Comparison of ENCODE assay signal across 22 mouse cellular contexts in the genomic region with DNA sequence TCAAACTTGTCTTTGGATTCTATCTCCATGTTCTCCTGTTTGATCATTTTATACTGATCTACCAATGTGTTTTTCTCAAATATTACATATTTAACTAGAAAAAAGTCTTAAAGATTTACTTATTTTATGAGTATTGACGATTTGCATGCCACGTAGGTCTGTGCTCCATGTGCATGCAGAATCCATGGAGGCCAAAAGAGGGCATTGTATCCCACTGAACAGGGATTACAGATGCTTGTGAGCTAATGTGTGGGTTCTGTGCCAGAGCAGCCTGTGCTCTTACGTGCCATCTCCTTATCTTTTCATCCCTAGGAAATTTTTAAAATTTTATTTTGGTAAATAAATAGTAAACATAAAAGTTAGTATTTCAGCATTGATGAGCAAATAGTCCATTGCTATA. TPM values are rescaled to one million over a fixed set of nuclear protein-coding genes. Genes with fewer than 3 reads are reported as not detected.
DNase-seq lines count a peak whose midpoint lies in the region; ATAC-seq and TF ChIP-seq lines count a peak whose summit lies in the region.
"Had no signal": no experiment of that assay in that cellular context is flagged by ENCODE, and none has a peak within 500 bp of the region (broad histone marks: within the 10 kb centered on the region; RNA-seq: fewer than 3 reads in every experiment).

No protein-coding gene starts in this region.

- DNase-seq in lung, embryonic 14.5 days = no peak
- no peak for DNase-seq in lung, adult 18-20 months
- DNase-seq in CH12.LX (ENCODE audit: extremely low read depth) = no peak
- DNase-seq in brain, embryonic 14.5 days (ENCODE audit: low read depth) = no peak
- DNase-seq in embryo, embryonic 11 days = no peak
- DNase-seq: adrenal gland, adult 8-10 months; adrenal gland, postnatal 36 days; B cell, adult 2 months; cerebellum, adult 11 months; cerebellum, adult 8-10 months; cerebellum, postnatal 14 days; gastrocnemius, postnatal 14 days; heart, adult 2 months; heart, postnatal 36 days had no signal

- no peak overlapping the region for H3K4me3 ChIP-seq in intestine, postnatal 0 days (ENCODE audit: low read depth, low read length)
- no peak overlapping the region for H3K4me3 ChIP-seq in intestine, embryonic 16.5 days (ENCODE audit: low read length)
- H3K4me3 ChIP-seq in lung, embryonic 14.5 days (ENCODE audit: low read depth, low read length) = no peak overlapping the region
- no peak overlapping the region for H3K4me3 ChIP-seq in CH12.LX (replicated peaks in 1 of 3; ENCODE audit: low read depth in 2 of 3, low read length in 2 of 3, poor library complexity in 1 of 3)
- H3K4me3 ChIP-seq: embryonic facial prominence, embryonic 12.5 days; forebrain, embryonic 15.5 days; heart, adult 2 months; heart, embryonic 12.5 days had no signal

- TF ChIP-seq POLR2A in CH12.LX (IDR thresholded peaks at IDR 0.05; ENCODE audit: low read depth, low read length) = no peak
- TF ChIP-seq POLR2A in brain, embryonic 14.5 days (IDR thresholded peaks at IDR 0.05; ENCODE audit: borderline replicate concordance, extremely low read depth, insufficient read depth, insufficient read length, poor library complexity, severe bottlenecking) = no peak

- H3K4me1 ChIP-seq in intestine, postnatal 0 days (replicated peaks; ENCODE audit: control insufficient read depth, insufficient read depth, low read length) = no peaks in the 10 kb centered on the region
- H3K4me1 ChIP-seq in intestine, embryonic 16.5 days (ENCODE audit: control insufficient read depth, insufficient read depth, low read length) = peaks cover 15% of the 10 kb centered on the region; the same call in 1 of the 2 replicates
- peaks cover 7% of the 10 kb centered on the region; the same call in 1 of the 2 replicates for H3K4me1 ChIP-seq in lung, embryonic 14.5 days (ENCODE audit: insufficient read depth)
- H3K4me1 ChIP-seq in CH12.LX (ENCODE audit: control insufficient read depth in 1 of 2, insufficient read depth in 2 of 2) = peaks cover 0 to 6% of the 10 kb centered on the region in 2 experiments; a peak in 1 of 4 replicates

- H3K79me2 ChIP-seq in CH12.LX (replicated peaks; ENCODE audit: control insufficient read depth, extremely low read depth, insufficient read depth, poor library complexity, severe bottlenecking) = no peaks in the 10 kb centered on the region

- no peak overlapping the region for H3K27ac ChIP-seq in intestine, postnatal 0 days (ENCODE audit: low read depth, low read length)
- no peak overlapping the region for H3K27ac ChIP-seq in intestine, embryonic 16.5 days (ENCODE audit: low read length)
- no peak overlapping the region for H3K27ac ChIP-seq in lung, embryonic 14.5 days (ENCODE audit: low read depth)
- no peak overlapping the region for H3K27ac ChIP-seq in CH12.LX (ENCODE audit: insufficient read depth, low read depth)
- H3K27ac ChIP-seq: embryonic facial prominence, embryonic 12.5 days; forebrain, embryonic 15.5 days; heart, adult 2 months had no signal

- WGBS in intestine, postnatal 0 days = 96% methylated on average over 3 of the region's 3 CpGs
- WGBS in intestine, embryonic 16.5 days = 91% methylated on average over 3 of the region's 3 CpGs
- 88% methylated on average over 3 of the region's 3 CpGs for WGBS in lung, embryonic 14.5 days

- peak; percentile 3; the same call in 1 of the 2 replicates for TF ChIP-seq RAD21 in CH12.LX (IDR thresholded peaks at IDR 0.05; ENCODE audit: low read depth, low read length)

- no peaks in the 10 kb centered on the region for H3K9me3 ChIP-seq in intestine, postnatal 0 days (ENCODE audit: control insufficient read depth)
- H3K9me3 ChIP-seq in intestine, embryonic 16.5 days (ENCODE audit: control insufficient read depth, low read length) = no peaks in the 10 kb centered on the region
- H3K9me3 ChIP-seq in lung, embryonic 14.5 days (ENCODE audit: low read depth, low read length) = no peaks in the 10 kb centered on the region
- H3K9me3 ChIP-seq in CH12.LX (replicated peaks; ENCODE audit: low read length) = no peaks in the 10 kb centered on the region
- H3K9me3 ChIP-seq: embryonic facial prominence, embryonic 12.5 days; forebrain, embryonic 15.5 days; heart, embryonic 12.5 days had no signal

- H3K27me3 ChIP-seq in intestine, postnatal 0 days (replicated peaks; ENCODE audit: control insufficient read depth, insufficient read depth, low read length) = no peaks in the 10 kb centered on the region
- H3K27me3 ChIP-seq in intestine, embryonic 16.5 days (replicated peaks; ENCODE audit: control insufficient read depth, insufficient read depth, low read length) = no peaks in the 10 kb centered on the region
- no peaks in the 10 kb centered on the region for H3K27me3 ChIP-seq in lung, embryonic 14.5 days (ENCODE audit: insufficient read depth, low read length)
- peaks cover 54% of the 10 kb centered on the region for H3K27me3 ChIP-seq in CH12.LX (replicated peaks)
- H3K27me3 ChIP-seq: forebrain, embryonic 15.5 days; heart, embryonic 12.5 days had no signal

- TF ChIP-seq CTCF in intestine, postnatal 0 days (IDR thresholded peaks at IDR 0.05; ENCODE audit: low read depth) = peak; percentile 25; the same call in 1 of the 2 replicates
- TF ChIP-seq CTCF in lung, embryonic 14.5 days (IDR thresholded peaks at IDR 0.05; ENCODE audit: low read depth) = peak; percentile 29
- peak in 1 of 2 experiments; percentile 15; a peak in 1 of 4 replicates for TF ChIP-seq CTCF in CH12.LX (conservative IDR thresholded peaks at IDR 0.05 in 1 of 2, IDR thresholded peaks at IDR 0.05 in 1 of 2; ENCODE audit: low read depth in 2 of 2, low read length in 2 of 2)
- TF ChIP-seq CTCF in brain, embryonic 14.5 days (IDR thresholded peaks at IDR 0.05; ENCODE audit: borderline replicate concordance, extremely low read depth, insufficient read depth, insufficient read length) = peak; percentile 12; the same call in 1 of the 2 replicates

- in situ Hi-C loops in CH12.LX (cut with MboI; ENCODE audit: low pct_ligation_motif_present, low pct_unique_long_range_greater_than_20kb, low sequenced_read_pairs) = no loop called here

- ATAC-seq in intestine, postnatal 0 days = no peak
- ATAC-seq in intestine, embryonic 16.5 days = no peak
- no peak for ATAC-seq in lung, embryonic 14.5 days (ENCODE audit: insufficient read depth)
- ATAC-seq: CD4-positive, CD25-positive, alpha-beta regulatory T cell, adult 4 months; forebrain, embryonic 15.5 days; hindbrain, embryonic 16.5 days had no signal

- H3K9ac ChIP-seq in intestine, postnatal 0 days (ENCODE audit: low read depth, low read length) = no peak overlapping the region
- H3K9ac ChIP-seq in intestine, embryonic 16.5 days (ENCODE audit: low read depth, low read length) = no peak overlapping the region
- H3K9ac ChIP-seq in lung, embryonic 14.5 days = no peak overlapping the region
- H3K9ac ChIP-seq in CH12.LX (ENCODE audit: insufficient read depth, low read depth) = no peak overlapping the region
- H3K9ac ChIP-seq: embryonic facial prominence, embryonic 12.5 days; forebrain, embryonic 15.5 days; heart, embryonic 12.5 days had no signal

- H3K36me3 ChIP-seq in intestine, postnatal 0 days (ENCODE audit: control insufficient read depth, insufficient read depth) = no peaks in the 10 kb centered on the region
- no peaks in the 10 kb centered on the region for H3K36me3 ChIP-seq in intestine, embryonic 16.5 days (ENCODE audit: control insufficient read depth, insufficient read depth, low read length)
- no peaks in the 10 kb centered on the region for H3K36me3 ChIP-seq in lung, embryonic 14.5 days (ENCODE audit: insufficient read depth)
- H3K36me3 ChIP-seq in CH12.LX (replicated peaks in 1 of 2; ENCODE audit: control insufficient read depth in 1 of 2, insufficient read depth in 1 of 2, low read length in 1 of 2) = no peaks in the 10 kb centered on the region
- H3K36me3 ChIP-seq: embryonic facial prominence, embryonic 12.5 days; forebrain, embryonic 15.5 days; heart, embryonic 12.5 days had no signal

- TF ChIP-seq EP300 in CH12.LX (IDR thresholded peaks at IDR 0.05; ENCODE audit: low read length) = no peak

- no peak overlapping the region for H3K4me2 ChIP-seq in intestine, postnatal 0 days (replicated peaks; ENCODE audit: low read depth)
- no peak overlapping the region for H3K4me2 ChIP-seq in intestine, embryonic 16.5 days (ENCODE audit: low read depth, low read length)
- no peak overlapping the region for H3K4me2 ChIP-seq in lung, embryonic 14.5 days
- H3K4me2 ChIP-seq in CH12.LX (ENCODE audit: insufficient read depth, low read depth, poor library complexity, severe bottlenecking) = no peak overlapping the region
- H3K4me2 ChIP-seq: embryonic facial prominence, embryonic 12.5 days; forebrain, embryonic 15.5 days; heart, embryonic 12.5 days had no signal

- dilution Hi-C loops in CH12.LX (cut with MboI; ENCODE audit: extremely low pct_ligation_motif_present, extremely low pct_unique_long_range_greater_than_20kb, low sequenced_read_pairs) = no loop called here

TF ChIP-seq in CH12.LX, 34 proteins besides CTCF, POLR2A, EP300 and RAD21:
- TF ChIP-seq UBTF (IDR thresholded peaks at IDR 0.05; ENCODE audit: low read depth, low read length) = no peak
- no peak for TF ChIP-seq JUN (IDR thresholded peaks at IDR 0.05; ENCODE audit: insufficient read depth, low read depth, low read length)
- no peak for TF ChIP-seq ETS1 (conservative IDR thresholded peaks at IDR 0.05; ENCODE audit: low read depth, low read length)
- no peak for TF ChIP-seq E2F4 (IDR thresholded peaks at IDR 0.05; ENCODE audit: insufficient replicate concordance, low read depth, low read length)

RNA-seq across cellular contexts. Expression of gene Camk1g, which starts 22.2 kb away (rescaled TPM):
- 0.93 and 1.0 TPM in 2 replicates for polyA plus RNA-seq in intestine, postnatal 0 days (2015; fragmentation: Nextera tagmentation; extraction: Ambion mirVana)
- polyA plus RNA-seq in intestine, embryonic 16.5 days (2015; fragmentation: Nextera tagmentation; extraction: Ambion mirVana) = 4.7 and 5.2 TPM in 2 replicates
- polyA plus RNA-seq in lung, embryonic 14.5 days (2014; fragmentation: Nextera tagmentation; extraction: Ambion mirVana) = 28.4 and 31.8 TPM in 2 replicates
- total RNA-seq in CH12.LX (2012; rRNA removed) (not detected in 2 replicates), CH12.LX (2014; rRNA removed) (not detected in 2 replicates)
- not detected in 2 replicates for polyA plus RNA-seq in CH12.LX (2012; ENCODE audit: insufficient read length, low read depth)
- polyA plus RNA-seq in brain, embryonic 14.5 days (2012; rRNA removed) = 40.8 and 47.3 TPM in 2 replicates
- total RNA-seq: MEL had no signal
- polyA plus RNA-seq: CD4-positive, CD25-positive, alpha-beta regulatory T cell, adult 4 months had no signal
